Mouse (Mus musculus): ENCODE data around the gene Olfr149. TPM values are rescaled to one million over a fixed set of nuclear protein-coding genes. Genes with fewer than 3 reads are reported as not detected.
"Not testable (repeated sequence)": the region's sequence is repeated elsewhere in the genome, so short reads cannot be mapped to it uniquely, and the experiment has no call there.

Olfr149 gene
- 0.11 TPM in 1 of 2 replicates, not detected in the other for polyA plus RNA-seq (2016; fragmentation: Nextera tagmentation; extraction: Ambion mirVana)

- Histone ChIP-seq H3K4me3 (no peak within 1 kb of the TSS), H3K4me2 (replicated peaks) (no peak within 1 kb of the TSS)
Measured at GRCm38 (mm10) chr9:39707017-39707416, at the start of gene Olfr149. Olfr149 (minus strand) TSS chr9:39707117.

DNA sequence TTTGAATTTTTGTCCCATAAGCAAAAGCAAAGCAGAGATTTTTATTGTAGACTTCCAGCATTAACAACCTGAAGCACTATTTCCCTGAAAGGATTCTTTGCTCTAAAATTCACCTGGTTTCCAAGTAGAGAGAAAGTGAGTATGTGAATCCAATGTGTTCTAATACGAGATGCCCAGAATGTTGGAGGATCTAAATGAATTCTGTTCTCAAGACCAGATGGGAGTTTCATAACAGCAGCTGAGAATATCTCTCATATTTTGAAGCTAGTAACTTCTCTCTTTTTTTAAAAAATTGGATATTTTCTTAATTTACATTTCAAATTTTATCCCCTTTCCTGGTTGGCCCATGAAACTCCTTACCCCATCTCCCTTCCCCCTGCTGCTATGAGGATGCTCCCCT, 39.5 kb upstream of the Olfr149 start:
- ATAC-seq (ENCODE audit: low FRiP score, low read depth): no peak
- no peaks in the 10 kb centered on the region for H3K9me3 ChIP-seq
- no peaks in the 10 kb centered on the region for H3K4me1 ChIP-seq
- H3K4me3 ChIP-seq: no peak overlapping the region
- no peaks in the 10 kb centered on the region for H3K27me3 ChIP-seq
- no peaks in the 10 kb centered on the region for H3K36me3 ChIP-seq
- no peak overlapping the region for H3K27ac ChIP-seq (replicated peaks)
- H3K9ac ChIP-seq (replicated peaks): no peak overlapping the region
- WGBS: 87% methylated on average over 1 of the region's 1 CpGs
- no peak overlapping the region for H3K4me2 ChIP-seq (replicated peaks)

More at GRCm38 (mm10) chr9:39707017-39707416, at the start of gene Olfr149:
- no peak for ATAC-seq (ENCODE audit: low FRiP score, low read depth)
- Histone ChIP-seq H3K9ac (replicated peaks) (no peak within 1 kb of the TSS), H3K9me3 (no peaks in the 10 kb centered on the region), H3K36me3 (no peaks in the 10 kb centered on the region), H3K4me1 (no peaks in the 10 kb centered on the region), H3K27ac (replicated peaks) (no peak within 1 kb of the TSS), H3K27me3 (no peaks in the 10 kb centered on the region)

- ATAC-seq (ENCODE audit: low FRiP score, low read depth): no peak
- H3K9ac ChIP-seq (replicated peaks): no peak within 1 kb of the TSS
- H3K9me3 ChIP-seq: no peaks in the 10 kb centered on the region
- H3K4me3 ChIP-seq: no peak within 1 kb of the TSS
- H3K27ac ChIP-seq (replicated peaks): no peak within 1 kb of the TSS
- no peaks in the 10 kb centered on the region for H3K36me3 ChIP-seq
- H3K4me2 ChIP-seq (replicated peaks): no peak within 1 kb of the TSS
- H3K27me3 ChIP-seq: no peaks in the 10 kb centered on the region
- no peaks in the 10 kb centered on the region for H3K4me1 ChIP-seq
Measured at GRCm38 (mm10) chr9:39745949-39746348, 39.0 kb upstream of the Olfr149 start, which contains the start of gene Olfr967. Olfr967 (plus strand) TSS chr9:39746249.

GRCm38 (mm10) chr9:39740741-39741140, 33.8 kb upstream of the Olfr149 start:
- H3K27me3 ChIP-seq: no peaks in the 10 kb centered on the region
- H3K9me3 ChIP-seq: no peaks in the 10 kb centered on the region
- 79% methylated on average over 1 of the region's 1 CpGs for WGBS
- no peak overlapping the region for H3K4me2 ChIP-seq (replicated peaks)
- no peaks in the 10 kb centered on the region for H3K36me3 ChIP-seq
- no peak for ATAC-seq (ENCODE audit: low FRiP score, low read depth)
- H3K4me1 ChIP-seq: no peaks in the 10 kb centered on the region
- H3K4me3 ChIP-seq: no peak overlapping the region
- no peak overlapping the region for H3K9ac ChIP-seq (replicated peaks)
- H3K27ac ChIP-seq (replicated peaks): no peak overlapping the region

DNA sequence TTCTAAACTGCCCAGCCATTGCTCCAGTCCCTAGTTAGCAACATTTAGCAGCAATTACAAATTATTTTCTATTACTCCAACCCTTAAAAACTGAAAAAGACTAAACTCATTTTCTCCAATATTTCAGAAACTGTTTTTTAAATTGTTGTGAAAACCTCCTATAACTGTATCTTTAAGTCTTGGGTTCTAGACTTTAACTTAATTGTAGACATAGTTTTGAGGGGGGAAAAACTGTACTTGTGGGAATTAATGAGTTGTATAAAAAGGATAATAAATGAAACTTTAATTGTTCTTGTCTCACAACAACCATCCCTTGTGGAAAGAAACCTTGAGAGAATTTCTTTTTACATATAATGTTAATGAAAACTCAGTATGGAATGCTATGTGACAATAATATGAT, 23.8 kb upstream of the Olfr149 start, which contains the start of gene Olfr150:
Gene Olfr150, plus strand, starts transcription at position 301 of the 400 bp plus-strand sequence.
- Histone ChIP-seq H3K9ac (replicated peaks) (no peak within 1 kb of the TSS), H3K9me3 (no peaks in the 10 kb centered on the region), H3K27me3 (no peaks in the 10 kb centered on the region), H3K36me3 (no peaks in the 10 kb centered on the region), H3K4me3 (no peak within 1 kb of the TSS), H3K4me1 (no peaks in the 10 kb centered on the region), H3K4me2 (replicated peaks) (no peak within 1 kb of the TSS), H3K27ac (replicated peaks) (no peak within 1 kb of the TSS)
- no peak for ATAC-seq (ENCODE audit: low FRiP score, low read depth)

DNA sequence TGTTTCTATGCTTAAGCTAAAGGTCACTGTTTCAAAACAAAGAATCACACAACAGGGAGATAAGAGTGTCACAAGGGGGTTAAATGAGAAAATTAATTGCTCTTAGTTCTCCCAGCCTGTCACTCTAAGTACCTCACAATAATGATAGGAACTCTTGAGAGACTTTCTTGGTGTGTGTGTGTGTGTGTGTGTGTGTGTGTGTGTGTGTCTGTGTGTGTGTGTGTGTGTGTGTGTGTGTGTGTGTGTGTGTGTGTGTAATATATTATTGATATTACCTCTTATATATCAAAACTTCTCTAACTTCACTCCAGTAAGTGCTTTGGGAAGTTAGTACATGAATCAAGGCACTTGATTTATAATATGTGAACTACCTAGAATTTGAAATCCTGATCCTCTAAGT, 4.1 kb upstream of the Olfr149 start, which contains the start of gene Olfr965:
Gene Olfr965, plus strand, starts transcription at position 301 of the 400 bp plus-strand sequence.
- Histone ChIP-seq H3K4me3 (no peak within 1 kb of the TSS), H3K4me2 (replicated peaks) (no peak within 1 kb of the TSS), H3K9me3 (no peaks in the 10 kb centered on the region), H3K4me1 (no peaks in the 10 kb centered on the region), H3K27me3 (no peaks in the 10 kb centered on the region), H3K9ac (replicated peaks) (no peak within 1 kb of the TSS), H3K36me3 (no peaks in the 10 kb centered on the region), H3K27ac (replicated peaks) (no peak within 1 kb of the TSS)
- no peak for ATAC-seq (ENCODE audit: low FRiP score, low read depth)

DNA sequence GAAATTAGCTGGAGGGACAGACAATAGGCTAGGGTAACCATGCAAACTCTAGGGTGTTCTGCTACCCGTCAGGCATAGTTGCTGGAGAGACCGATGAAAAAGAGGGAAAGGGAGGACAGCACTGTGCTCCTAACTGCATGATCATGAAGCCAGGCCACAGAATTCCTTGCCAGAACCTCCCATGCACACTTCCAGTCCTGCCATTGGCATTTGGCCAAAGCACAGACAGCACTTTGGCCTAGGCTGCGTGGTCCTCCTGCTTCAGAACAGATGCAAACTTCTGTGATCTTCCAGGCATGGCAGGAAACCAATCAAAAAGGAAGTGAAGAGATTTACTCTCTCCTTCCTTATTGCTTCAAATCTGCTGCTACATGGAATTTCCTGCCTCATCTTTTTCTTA, 2.0 kb upstream of the Olfr149 start:
- Histone ChIP-seq H3K27me3 (no peaks in the 10 kb centered on the region), H3K4me2 (replicated peaks) (no peak overlapping the region), H3K4me1 (no peaks in the 10 kb centered on the region), H3K36me3 (no peaks in the 10 kb centered on the region), H3K9ac (replicated peaks) (no peak overlapping the region), H3K27ac (replicated peaks) (no peak overlapping the region), H3K4me3 (no peak overlapping the region), H3K9me3 (no peaks in the 10 kb centered on the region)
- no peak for ATAC-seq (ENCODE audit: low FRiP score, low read depth)
- WGBS: 78% methylated on average over 3 of the region's 3 CpGs

DNA sequence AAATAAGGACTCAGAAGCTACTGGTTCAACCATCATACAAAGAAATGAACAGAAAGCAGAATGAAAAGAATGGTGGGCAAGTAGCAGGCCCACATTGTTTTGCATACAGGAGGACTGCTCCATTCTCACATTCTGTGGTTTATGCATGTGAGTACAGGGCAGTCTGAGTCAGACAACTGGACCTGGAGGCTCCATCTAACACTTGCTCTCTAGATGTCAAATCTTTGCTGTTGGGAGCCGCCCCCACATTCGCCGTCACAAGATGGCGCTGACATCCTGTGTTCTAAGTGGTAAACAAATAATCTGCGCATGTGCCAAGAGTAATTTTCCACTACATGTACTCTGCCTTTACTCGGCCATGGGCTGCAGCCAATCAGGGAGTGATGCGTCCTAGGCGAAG, 5.8 kb downstream of the Olfr149 start:
- H3K9ac ChIP-seq (replicated peaks); H3K36me3 ChIP-seq; H3K9me3 ChIP-seq; ATAC-seq (ENCODE audit: low FRiP score, low read depth); H3K27me3 ChIP-seq; H3K4me3 ChIP-seq; H3K4me1 ChIP-seq; H3K4me2 ChIP-seq (replicated peaks); H3K27ac ChIP-seq (replicated peaks): not testable (repeated sequence)
- 72% methylated on average over 8 of the region's 8 CpGs for WGBS

DNA sequence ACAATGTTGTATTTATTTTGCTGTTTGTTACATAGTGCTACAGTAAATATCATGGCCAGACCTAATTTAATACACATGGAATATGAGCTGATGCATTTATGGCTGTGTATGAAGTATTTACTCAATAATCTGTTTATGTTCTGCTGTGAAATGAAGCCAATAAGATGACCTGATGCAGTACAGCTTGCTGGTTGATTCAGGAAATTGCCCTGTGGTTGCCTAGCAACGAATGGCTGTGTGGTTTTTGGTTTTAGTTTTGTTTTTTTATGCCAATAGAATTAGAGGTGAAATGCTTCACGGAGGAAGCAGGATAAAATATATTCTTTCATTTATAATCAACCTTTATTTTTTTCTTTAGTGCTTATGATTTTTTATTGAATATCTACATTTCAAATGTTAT, 27.6 kb downstream of the Olfr149 start:
- Histone ChIP-seq H3K27me3 (no peaks in the 10 kb centered on the region), H3K9me3 (no peaks in the 10 kb centered on the region), H3K4me2 (replicated peaks) (no peak overlapping the region), H3K4me3 (no peak overlapping the region), H3K27ac (replicated peaks) (no peak overlapping the region), H3K9ac (replicated peaks) (no peak overlapping the region), H3K36me3 (no peaks in the 10 kb centered on the region), H3K4me1 (no peaks in the 10 kb centered on the region)
- 71% methylated on average over 2 of the region's 2 CpGs for WGBS
- no peak for ATAC-seq (ENCODE audit: low FRiP score, low read depth)

- Histone ChIP-seq H3K27ac (replicated peaks) (no peak overlapping the region), H3K27me3 (no peaks in the 10 kb centered on the region), H3K36me3 (no peaks in the 10 kb centered on the region), H3K4me3 (no peak overlapping the region), H3K9me3 (no peaks in the 10 kb centered on the region), H3K4me2 (replicated peaks) (no peak overlapping the region), H3K4me1 (no peaks in the 10 kb centered on the region), H3K9ac (replicated peaks) (no peak overlapping the region)
- ATAC-seq (ENCODE audit: low FRiP score, low read depth): no peak
- 95% methylated on average over 2 of the region's 2 CpGs for WGBS
Measured at GRCm38 (mm10) chr9:39678557-39678956, 28.4 kb downstream of the Olfr149 start.

GRCm38 (mm10) chr9:39674820-39675219, 32.1 kb downstream of the Olfr149 start:
- Histone ChIP-seq H3K4me3 (no peak overlapping the region), H3K36me3 (no peaks in the 10 kb centered on the region), H3K4me2 (replicated peaks) (no peak overlapping the region), H3K9me3 (no peaks in the 10 kb centered on the region), H3K27ac (replicated peaks) (no peak overlapping the region), H3K9ac (replicated peaks) (no peak overlapping the region), H3K27me3 (no peaks in the 10 kb centered on the region), H3K4me1 (no peaks in the 10 kb centered on the region)
- WGBS: 97% methylated on average over 2 of the region's 2 CpGs
- no peak for ATAC-seq (ENCODE audit: low FRiP score, low read depth)

DNA sequence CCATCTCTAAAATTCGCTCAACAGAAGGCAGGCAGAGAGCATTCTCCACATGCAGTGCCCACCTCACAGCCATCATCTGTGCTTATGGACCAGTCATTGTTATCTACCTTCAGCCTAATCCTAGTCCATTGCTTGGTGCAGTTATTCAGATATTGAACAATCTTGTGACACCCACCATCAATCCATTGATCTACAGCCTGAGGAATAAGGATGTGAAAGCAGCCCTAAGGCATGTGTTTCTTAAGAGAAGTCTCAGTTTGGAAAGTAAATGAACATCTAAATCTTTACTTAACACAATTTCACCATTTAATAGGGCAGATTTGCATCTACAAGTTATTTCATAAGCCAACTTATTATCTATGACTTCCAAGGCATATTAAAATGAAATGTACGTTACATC, 37.2 kb downstream of the Olfr149 start:
- H3K9me3 ChIP-seq: no peaks in the 10 kb centered on the region
- no peak overlapping the region for H3K4me2 ChIP-seq (replicated peaks)
- no peak for ATAC-seq (ENCODE audit: low FRiP score, low read depth)
- 84% methylated on average over 2 of the region's 2 CpGs for WGBS
- no peak overlapping the region for H3K27ac ChIP-seq (replicated peaks)
- H3K9ac ChIP-seq (replicated peaks): no peak overlapping the region
- H3K27me3 ChIP-seq: no peaks in the 10 kb centered on the region
- no peaks in the 10 kb centered on the region for H3K4me1 ChIP-seq
- no peaks in the 10 kb centered on the region for H3K36me3 ChIP-seq
- H3K4me3 ChIP-seq: no peak overlapping the region

DNA sequence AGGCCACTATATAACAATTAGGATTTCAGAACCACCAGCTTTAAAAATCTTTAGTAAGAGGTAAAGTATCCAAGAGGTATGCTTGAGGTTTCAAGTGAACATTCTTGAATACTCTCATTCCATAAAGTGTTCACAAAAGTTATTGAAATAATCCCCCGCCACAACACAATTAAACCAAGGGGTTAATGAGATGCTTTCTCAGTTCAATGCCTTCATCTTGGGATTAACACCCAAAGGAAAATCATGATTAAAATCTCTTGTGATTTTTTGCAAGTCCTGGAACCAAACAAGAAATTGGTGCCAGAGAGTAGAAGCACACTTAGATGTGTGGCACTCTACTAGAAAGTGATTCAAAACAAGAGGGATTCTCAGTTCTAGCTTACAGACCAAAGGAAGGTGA, 40.0 kb downstream of the Olfr149 start, which contains the start of gene Olfr963:
Gene Olfr963, plus strand, starts transcription at position 301 of the 400 bp plus-strand sequence.
- 88% methylated on average over 1 of the region's 1 CpGs for WGBS
- no peak for ATAC-seq (ENCODE audit: low FRiP score, low read depth)
- Histone ChIP-seq H3K9ac (replicated peaks) (no peak within 1 kb of the TSS), H3K4me2 (replicated peaks) (no peak within 1 kb of the TSS), H3K4me3 (no peak within 1 kb of the TSS), H3K27ac (replicated peaks) (no peak within 1 kb of the TSS), H3K27me3 (no peaks in the 10 kb centered on the region), H3K9me3 (no peaks in the 10 kb centered on the region), H3K4me1 (no peaks in the 10 kb centered on the region), H3K36me3 (no peaks in the 10 kb centered on the region)
